ENCODE assay signal across 16 mouse cellular contexts in genomic region chr11:78555623-78556022, GRCm38 (mm10). TPM values are rescaled to one million over a fixed set of nuclear protein-coding genes. Genes with fewer than 3 reads are reported as not detected.
DNase-seq lines count a peak whose midpoint lies in the region; ATAC-seq and TF ChIP-seq lines count a peak whose summit lies in the region.
"Had no signal": no experiment of that assay in that cellular context is flagged by ENCODE, and none has a peak within 500 bp of the region (broad histone marks: within the 10 kb centered on the region; RNA-seq: fewer than 3 reads in every experiment).

No protein-coding gene starts in this region.

- peak; percentile 23 for DNase-seq in kidney, adult 9 months
- no peak for DNase-seq in kidney, postnatal 25 days
- peak; percentile 51 for DNase-seq in heart, postnatal 0 days (ENCODE audit: low spot score)
- DNase-seq in liver, embryonic 11.5 days (ENCODE audit: low spot score), result no peak
- peak; percentile 45 for DNase-seq in stomach, postnatal 0 days (ENCODE audit: low spot score)
- no peak for DNase-seq in layer of hippocampus, adult 9-10 months (ENCODE audit: low spot score)
- no peak for DNase-seq in embryo, embryonic 10.5 days (ENCODE audit: low spot score)
- DNase-seq: cerebellum, adult 11-12 months; gastrocnemius, postnatal 36 days; kidney, postnatal 14 days; layer of hippocampus, postnatal 36 days had no signal

- H3K4me1 ChIP-seq in heart, postnatal 0 days (ENCODE audit: control insufficient read depth, insufficient read depth), result peaks cover 7% of the 10 kb centered on the region; the same call in 1 of the 2 replicates
- peaks cover 6% of the 10 kb centered on the region for H3K4me1 ChIP-seq in liver, embryonic 11.5 days (replicated peaks; ENCODE audit: control insufficient read depth, insufficient read depth, low read length)
- H3K4me1 ChIP-seq in stomach, postnatal 0 days (replicated peaks; ENCODE audit: control insufficient read depth, insufficient read depth), result no peaks in the 10 kb centered on the region

- 38% methylated on average over 3 of the region's 3 CpGs for WGBS in heart, postnatal 0 days
- WGBS in liver, embryonic 11.5 days, result 60% methylated on average over 3 of the region's 3 CpGs
- WGBS in stomach, postnatal 0 days, result 51% methylated on average over 3 of the region's 3 CpGs

- H3K4me3 ChIP-seq in heart, postnatal 0 days (ENCODE audit: low read depth, low read length), result no peak overlapping the region
- no peak overlapping the region for H3K4me3 ChIP-seq in liver, embryonic 11.5 days (ENCODE audit: low read depth, low read length)
- no peak overlapping the region for H3K4me3 ChIP-seq in stomach, postnatal 0 days (ENCODE audit: low read depth, low read length)
- H3K4me3 ChIP-seq: erythroblast, embryonic 14.5 days; midbrain, embryonic 15.5 days; neural tube, embryonic 13.5 days had no signal

- H3K9me3 ChIP-seq in heart, postnatal 0 days (replicated peaks; ENCODE audit: control insufficient read depth, low read length), result peaks cover 5% of the 10 kb centered on the region; the same call in 1 of the 2 replicates
- no peaks in the 10 kb centered on the region for H3K9me3 ChIP-seq in liver, embryonic 11.5 days (ENCODE audit: control insufficient read depth, low read length)
- H3K9me3 ChIP-seq in stomach, postnatal 0 days (ENCODE audit: control insufficient read depth, low read length), result no peaks in the 10 kb centered on the region
- H3K9me3 ChIP-seq: midbrain, embryonic 15.5 days had no signal

- H3K9ac ChIP-seq in heart, postnatal 0 days (replicated peaks; ENCODE audit: low read depth, low read length), result no peak overlapping the region
- peak overlapping the region; percentile 16; the same call in 1 of the 2 replicates for H3K9ac ChIP-seq in liver, embryonic 11.5 days (ENCODE audit: low read depth, low read length)
- no peak overlapping the region for H3K9ac ChIP-seq in stomach, postnatal 0 days (ENCODE audit: low read length)
- H3K9ac ChIP-seq: midbrain, embryonic 15.5 days; neural tube, embryonic 13.5 days had no signal

- H3K4me2 ChIP-seq in heart, postnatal 0 days (ENCODE audit: low read depth, low read length), result no peak overlapping the region
- no peak overlapping the region for H3K4me2 ChIP-seq in liver, embryonic 11.5 days
- H3K4me2 ChIP-seq in stomach, postnatal 0 days (replicated peaks; ENCODE audit: low read depth), result no peak overlapping the region
- H3K4me2 ChIP-seq: midbrain, embryonic 15.5 days; neural tube, embryonic 13.5 days had no signal

- H3K27me3 ChIP-seq in heart, postnatal 0 days (ENCODE audit: control insufficient read depth, insufficient read depth, low read length), result no peaks in the 10 kb centered on the region
- no peaks in the 10 kb centered on the region for H3K27me3 ChIP-seq in liver, embryonic 11.5 days (replicated peaks; ENCODE audit: control insufficient read depth, insufficient read depth, low read length)
- no peaks in the 10 kb centered on the region for H3K27me3 ChIP-seq in stomach, postnatal 0 days (ENCODE audit: control insufficient read depth, insufficient read depth, low read length)
- H3K27me3 ChIP-seq: midbrain, embryonic 15.5 days; neural tube, embryonic 13.5 days had no signal

- no peaks in the 10 kb centered on the region for H3K36me3 ChIP-seq in heart, postnatal 0 days (replicated peaks; ENCODE audit: control insufficient read depth, insufficient read depth, low read length)
- H3K36me3 ChIP-seq in liver, embryonic 11.5 days (ENCODE audit: control insufficient read depth, insufficient read depth, low read length), result no peaks in the 10 kb centered on the region
- no peaks in the 10 kb centered on the region; the same call in 1 of the 2 replicates for H3K36me3 ChIP-seq in stomach, postnatal 0 days (ENCODE audit: control insufficient read depth, insufficient read depth, low read length)
- H3K36me3 ChIP-seq: midbrain, embryonic 15.5 days; neural tube, embryonic 13.5 days had no signal

- peak; percentile 15; the same call in 1 of the 2 replicates for ATAC-seq in heart, postnatal 0 days (ENCODE audit: insufficient read depth, low read depth)
- no peak for ATAC-seq in liver, embryonic 11.5 days (replicated peaks; ENCODE audit: low FRiP score)
- no peak for ATAC-seq in stomach, postnatal 0 days (ENCODE audit: low FRiP score, low TSS enrichment)
- ATAC-seq: hindbrain, embryonic 16.5 days; midbrain, embryonic 15.5 days had no signal

- no peak for TF ChIP-seq CTCF in heart, postnatal 0 days (IDR thresholded peaks at IDR 0.05; ENCODE audit: low read depth)
- TF ChIP-seq CTCF in stomach, postnatal 0 days (IDR thresholded peaks at IDR 0.05; ENCODE audit: low read depth), result no peak

- H3K27ac ChIP-seq in heart, postnatal 0 days (ENCODE audit: low read depth), result peak overlapping the region; percentile 78
- H3K27ac ChIP-seq in liver, embryonic 11.5 days (ENCODE audit: low read depth, low read length), result no peak overlapping the region
- no peak overlapping the region for H3K27ac ChIP-seq in stomach, postnatal 0 days (replicated peaks)
- H3K27ac ChIP-seq: macrophage; midbrain, embryonic 15.5 days; neural tube, embryonic 13.5 days had no signal

- no peak for TF ChIP-seq EP300 in heart, postnatal 0 days (IDR thresholded peaks at IDR 0.05; ENCODE audit: low read depth)
- TF ChIP-seq EP300 in stomach, postnatal 0 days (optimal IDR thresholded peaks at IDR 0.05), result no peak

RNA-seq across cellular contexts. Expression of gene Tmem97, which starts 5.0 kb away (rescaled TPM):
- total RNA-seq in heart, postnatal 0 days (2014; rRNA removed; ENCODE audit: low replicate concordance), result 41.5 and 57.2 TPM in 2 replicates
- 37.5 and 39.4 TPM in 2 replicates for polyA plus RNA-seq in heart, postnatal 0 days (2015; fragmentation: Nextera tagmentation; extraction: Ambion mirVana)
- 173 and 183 TPM in 2 replicates for polyA plus RNA-seq in liver, embryonic 11.5 days (2014; fragmentation: Nextera tagmentation; extraction: Ambion mirVana)
- 63.2 and 68.2 TPM in 2 replicates for polyA plus RNA-seq in stomach, postnatal 0 days (2015; fragmentation: Nextera tagmentation; extraction: Ambion mirVana)

RNA-seq across cellular contexts. Expression of gene Ift20, which starts 19.5 kb away (rescaled TPM):
- total RNA-seq in heart, postnatal 0 days (2014; rRNA removed; ENCODE audit: low replicate concordance), result 90.8 and 148 TPM in 2 replicates
- 111 and 114 TPM in 2 replicates for polyA plus RNA-seq in heart, postnatal 0 days (2015; fragmentation: Nextera tagmentation; extraction: Ambion mirVana)
- 112 and 114 TPM in 2 replicates for polyA plus RNA-seq in liver, embryonic 11.5 days (2014; fragmentation: Nextera tagmentation; extraction: Ambion mirVana)
- 163 and 168 TPM in 2 replicates for polyA plus RNA-seq in stomach, postnatal 0 days (2015; fragmentation: Nextera tagmentation; extraction: Ambion mirVana)

RNA-seq across cellular contexts. Expression of gene Tnfaip1, which starts 19.5 kb away (rescaled TPM):
- total RNA-seq in heart, postnatal 0 days (2014; rRNA removed; ENCODE audit: low replicate concordance), result 49.7 and 52.1 TPM in 2 replicates
- 48.7 and 50.0 TPM in 2 replicates for polyA plus RNA-seq in heart, postnatal 0 days (2015; fragmentation: Nextera tagmentation; extraction: Ambion mirVana)
- 42.1 and 42.2 TPM in 2 replicates for polyA plus RNA-seq in liver, embryonic 11.5 days (2014; fragmentation: Nextera tagmentation; extraction: Ambion mirVana)
- polyA plus RNA-seq in stomach, postnatal 0 days (2015; fragmentation: Nextera tagmentation; extraction: Ambion mirVana), result 47.5 and 47.7 TPM in 2 replicates

RNA-seq across cellular contexts. Expression of gene Poldip2, which starts 43.6 kb away (rescaled TPM):
- 225 and 247 TPM in 2 replicates for total RNA-seq in heart, postnatal 0 days (2014; rRNA removed; ENCODE audit: low replicate concordance)
- polyA plus RNA-seq in heart, postnatal 0 days (2015; fragmentation: Nextera tagmentation; extraction: Ambion mirVana), result 209 and 214 TPM in 2 replicates
- polyA plus RNA-seq in liver, embryonic 11.5 days (2014; fragmentation: Nextera tagmentation; extraction: Ambion mirVana), result 151 and 154 TPM in 2 replicates
- polyA plus RNA-seq in stomach, postnatal 0 days (2015; fragmentation: Nextera tagmentation; extraction: Ambion mirVana), result 91.1 and 95.9 TPM in 2 replicates

RNA-seq across cellular contexts. Expression of gene Tmem199, which starts 43.7 kb away (rescaled TPM):
- total RNA-seq in heart, postnatal 0 days (2014; rRNA removed; ENCODE audit: low replicate concordance), result 13.1 and 29.9 TPM in 2 replicates
- polyA plus RNA-seq in heart, postnatal 0 days (2015; fragmentation: Nextera tagmentation; extraction: Ambion mirVana), result 35.0 and 36.4 TPM in 2 replicates
- polyA plus RNA-seq in liver, embryonic 11.5 days (2014; fragmentation: Nextera tagmentation; extraction: Ambion mirVana), result 59.9 and 61.9 TPM in 2 replicates
- polyA plus RNA-seq in stomach, postnatal 0 days (2015; fragmentation: Nextera tagmentation; extraction: Ambion mirVana), result 28.4 and 32.1 TPM in 2 replicates

Comparison
In these comparisons a context has a peak if more than half of its experiments do, and no peak if none do; other contexts are left out.
1. DNase-seq: peak in kidney, adult 9 months (single experiment), heart, postnatal 0 days (single experiment) and stomach, postnatal 0 days (single experiment); none in kidney, postnatal 25 days (0 of 2), liver, embryonic 11.5 days (single experiment), layer of hippocampus, adult 9-10 months (single experiment) and embryo, embryonic 10.5 days (single experiment).